Mouse (Mus musculus): ENCODE measurements around the gene Gm1123.

- TF ChIP-seq POLR2A (IDR thresholded peaks at IDR 0.05; ENCODE audit: low read depth, low read length), result no peak
- TF ChIP-seq CTCF (conservative IDR thresholded peaks at IDR 0.05; ENCODE audit: insufficient read depth, insufficient read length, low read depth, low read length), result no peak
Observed at GRCm38 (mm10) chr9:98994103-98994502, 41.4 kb downstream of the Gm1123 start.
